Mouse (Mus musculus): ENCODE data around the gene Fgf11. TPM values are rescaled to one million over a fixed set of nuclear protein-coding genes. Genes with fewer than 3 reads are reported as not detected.

Gene Fgf11
- polyA plus RNA-seq, 1 experiment from 2014 or later = 0.20 TPM

DNA sequence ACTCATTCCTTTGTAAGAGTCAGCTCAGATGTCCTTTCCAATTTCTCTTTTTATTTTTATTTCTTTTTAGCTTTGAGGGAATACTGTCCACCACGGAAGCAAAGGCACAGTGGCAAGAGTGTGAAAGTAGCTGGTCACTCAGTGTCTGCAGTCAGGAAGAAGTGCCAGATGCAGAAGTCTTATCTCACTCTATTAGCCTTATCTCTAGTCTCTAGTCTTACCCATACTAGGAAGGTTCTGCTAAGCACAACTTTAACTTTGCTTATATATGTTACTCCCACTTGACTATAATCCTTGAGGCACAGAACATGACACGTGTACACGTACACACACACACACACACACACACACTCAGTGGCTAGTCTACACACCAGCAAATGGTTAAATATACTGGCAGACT is 50.0 kb downstream of the Fgf11 start:
- Histone ChIP-seq H3K4me2 (peak overlapping the region; percentile 37), H3K27ac (no peak overlapping the region), H3K9me3 (replicated peaks) (no peaks in the 10 kb centered on the region), H3K4me1 (replicated peaks) (peaks cover 64% of the 10 kb centered on the region), H3K36me3 (peaks cover 29% of the 10 kb centered on the region), H3K4me3 (replicated peaks) (no peak overlapping the region), H3K27me3 (no peaks in the 10 kb centered on the region), H3K9ac (peak overlapping the region; percentile 33; the same call in 1 of the 2 replicates)
- 17% methylated on average over 3 of the region's 3 CpGs for WGBS (ENCODE audit: insufficient replicate concordance)
- ATAC-seq (ENCODE audit: low read depth) (peak; percentile 71), DNase-seq (no peak)

Other genes starting within 250 kb of the Fgf11 start
- gene Efnb3, start 241.7 kb downstream of the Fgf11 start, polyA plus RNA-seq (2015; fragmentation: Nextera tagmentation; extraction: Ambion mirVana) = 0.75 and 0.85 TPM in 2 replicates
- 23.1 and 23.7 TPM in 2 replicates for gene Wrap53, start 221.6 kb downstream of the Fgf11 start, polyA plus RNA-seq (2015; fragmentation: Nextera tagmentation; extraction: Ambion mirVana)
- gene Trp53, start 221.5 kb downstream of the Fgf11 start, polyA plus RNA-seq (2015; fragmentation: Nextera tagmentation; extraction: Ambion mirVana) = 83.0 and 90.4 TPM in 2 replicates
- gene Atp1b2, start 195.9 kb downstream of the Fgf11 start, polyA plus RNA-seq (2015; fragmentation: Nextera tagmentation; extraction: Ambion mirVana) = 21.7 and 30.8 TPM in 2 replicates
- gene Shbg, start 184.0 kb downstream of the Fgf11 start, polyA plus RNA-seq (2015; fragmentation: Nextera tagmentation; extraction: Ambion mirVana) = 33.4 and 34.8 TPM in 2 replicates
- 11.6 and 12.3 TPM in 2 replicates for gene Sat2, start 179.8 kb downstream of the Fgf11 start, polyA plus RNA-seq (2015; fragmentation: Nextera tagmentation; extraction: Ambion mirVana)
- gene Fxr2, start 168.9 kb downstream of the Fgf11 start, polyA plus RNA-seq (2015; fragmentation: Nextera tagmentation; extraction: Ambion mirVana) = 7.9 and 8.2 TPM in 2 replicates
- not detected in 2 replicates for gene Sox15, start 146.5 kb downstream of the Fgf11 start, polyA plus RNA-seq (2015; fragmentation: Nextera tagmentation; extraction: Ambion mirVana)
- gene Mpdu1, start 139.2 kb downstream of the Fgf11 start, polyA plus RNA-seq (2015; fragmentation: Nextera tagmentation; extraction: Ambion mirVana) = 36.9 and 39.2 TPM in 2 replicates
- 17.3 and 17.4 TPM in 2 replicates for gene Cd68, start 135.7 kb downstream of the Fgf11 start, polyA plus RNA-seq (2015; fragmentation: Nextera tagmentation; extraction: Ambion mirVana)
- gene Eif4a1, start 129.4 kb downstream of the Fgf11 start, polyA plus RNA-seq (2015; fragmentation: Nextera tagmentation; extraction: Ambion mirVana) = 351 and 453 TPM in 2 replicates
- 37.3 and 38.6 TPM in 2 replicates for gene Senp3, start 119.8 kb downstream of the Fgf11 start, polyA plus RNA-seq (2015; fragmentation: Nextera tagmentation; extraction: Ambion mirVana)
- 0.10 TPM in 1 of 2 replicates, not detected in the other for gene Tnfsf13, start 116.1 kb downstream of the Fgf11 start, polyA plus RNA-seq (2015; fragmentation: Nextera tagmentation; extraction: Ambion mirVana)
- 2.1 and 2.6 TPM in 2 replicates for gene Tnfsf12, start 106.0 kb downstream of the Fgf11 start, polyA plus RNA-seq (2015; fragmentation: Nextera tagmentation; extraction: Ambion mirVana)
- 1.1 and 1.4 TPM in 2 replicates for gene Tnfsfm13, start 105.8 kb downstream of the Fgf11 start, polyA plus RNA-seq (2015; fragmentation: Nextera tagmentation; extraction: Ambion mirVana)
- gene Polr2a, start 43.2 kb downstream of the Fgf11 start, polyA plus RNA-seq (2015; fragmentation: Nextera tagmentation; extraction: Ambion mirVana) = 9.6 and 10.8 TPM in 2 replicates
- not detected in 2 replicates for gene Slc35g3, start 39.9 kb downstream of the Fgf11 start, polyA plus RNA-seq (2015; fragmentation: Nextera tagmentation; extraction: Ambion mirVana)
- 0.38 and 0.43 TPM in 2 replicates for gene Zbtb4, start 35.9 kb downstream of the Fgf11 start, polyA plus RNA-seq (2015; fragmentation: Nextera tagmentation; extraction: Ambion mirVana)
- gene Chrnb1, start 5.9 kb downstream of the Fgf11 start, polyA plus RNA-seq (2015; fragmentation: Nextera tagmentation; extraction: Ambion mirVana) = 0.43 and 0.59 TPM in 2 replicates
- 0.46 and 0.50 TPM in 2 replicates for gene Tmem102, start 3.8 kb upstream of the Fgf11 start, polyA plus RNA-seq (2015; fragmentation: Nextera tagmentation; extraction: Ambion mirVana)
- not detected in 2 replicates for gene Gm39566, start 13.4 kb upstream of the Fgf11 start, polyA plus RNA-seq (2015; fragmentation: Nextera tagmentation; extraction: Ambion mirVana)
- not detected in 2 replicates for gene Spem2, start 16.6 kb upstream of the Fgf11 start, polyA plus RNA-seq (2015; fragmentation: Nextera tagmentation; extraction: Ambion mirVana)
- gene Spem1, start 20.3 kb upstream of the Fgf11 start, polyA plus RNA-seq (2015; fragmentation: Nextera tagmentation; extraction: Ambion mirVana) = not detected in 2 replicates
- gene Nlgn2, start 35.9 kb upstream of the Fgf11 start, polyA plus RNA-seq (2015; fragmentation: Nextera tagmentation; extraction: Ambion mirVana) = 0.68 and 0.75 TPM in 2 replicates
- 321 and 345 TPM in 2 replicates for gene Tmem256, start 36.7 kb upstream of the Fgf11 start, polyA plus RNA-seq (2015; fragmentation: Nextera tagmentation; extraction: Ambion mirVana)
- 28.0 and 29.9 TPM in 2 replicates for gene Plscr3, start 44.5 kb upstream of the Fgf11 start, polyA plus RNA-seq (2015; fragmentation: Nextera tagmentation; extraction: Ambion mirVana)
- 0.76 and 1.5 TPM in 2 replicates for gene Tnk1, start 56.9 kb upstream of the Fgf11 start, polyA plus RNA-seq (2015; fragmentation: Nextera tagmentation; extraction: Ambion mirVana)
- not detected in 2 replicates for gene Tmem95, start 76.2 kb upstream of the Fgf11 start, polyA plus RNA-seq (2015; fragmentation: Nextera tagmentation; extraction: Ambion mirVana)
- gene Kctd11, start 79.5 kb upstream of the Fgf11 start, polyA plus RNA-seq (2015; fragmentation: Nextera tagmentation; extraction: Ambion mirVana) = 0.89 and 1.3 TPM in 2 replicates
- gene Acap1, start 93.7 kb upstream of the Fgf11 start, polyA plus RNA-seq (2015; fragmentation: Nextera tagmentation; extraction: Ambion mirVana) = 4.4 and 4.9 TPM in 2 replicates
- gene 2810408A11Rik, start 99.1 kb upstream of the Fgf11 start, polyA plus RNA-seq (2015; fragmentation: Nextera tagmentation; extraction: Ambion mirVana) = 0.89 and 1.0 TPM in 2 replicates
- gene Neurl4, start 99.2 kb upstream of the Fgf11 start, polyA plus RNA-seq (2015; fragmentation: Nextera tagmentation; extraction: Ambion mirVana) = 2.3 and 2.8 TPM in 2 replicates
- 107 and 116 TPM in 2 replicates for gene Gps2, start 112.0 kb upstream of the Fgf11 start, polyA plus RNA-seq (2015; fragmentation: Nextera tagmentation; extraction: Ambion mirVana)
- gene Eif5a, start 120.1 kb upstream of the Fgf11 start, polyA plus RNA-seq (2015; fragmentation: Nextera tagmentation; extraction: Ambion mirVana) = 1,847 and 1,941 TPM in 2 replicates
- 0.28 and 0.30 TPM in 2 replicates for gene Ybx2, start 133.9 kb upstream of the Fgf11 start, polyA plus RNA-seq (2015; fragmentation: Nextera tagmentation; extraction: Ambion mirVana)
- 14.2 TPM in 2 replicates for gene Slc2a4, start 146.3 kb upstream of the Fgf11 start, polyA plus RNA-seq (2015; fragmentation: Nextera tagmentation; extraction: Ambion mirVana)
- gene Cldn7, start 162.9 kb upstream of the Fgf11 start, polyA plus RNA-seq (2015; fragmentation: Nextera tagmentation; extraction: Ambion mirVana) = 2.4 and 4.2 TPM in 2 replicates
- 8.7 and 10.1 TPM in 2 replicates for gene Ctdnep1, start 179.3 kb upstream of the Fgf11 start, polyA plus RNA-seq (2015; fragmentation: Nextera tagmentation; extraction: Ambion mirVana)
- gene Elp5, start 180.7 kb upstream of the Fgf11 start, polyA plus RNA-seq (2015; fragmentation: Nextera tagmentation; extraction: Ambion mirVana) = 84.9 and 86.9 TPM in 2 replicates
- gene Gabarap, start 189.3 kb upstream of the Fgf11 start, polyA plus RNA-seq (2015; fragmentation: Nextera tagmentation; extraction: Ambion mirVana) = 259 and 294 TPM in 2 replicates
- gene Phf23, start 193.9 kb upstream of the Fgf11 start, polyA plus RNA-seq (2015; fragmentation: Nextera tagmentation; extraction: Ambion mirVana) = 29.8 and 32.7 TPM in 2 replicates
- gene Dvl2, start 198.7 kb upstream of the Fgf11 start, polyA plus RNA-seq (2015; fragmentation: Nextera tagmentation; extraction: Ambion mirVana) = 6.4 and 7.4 TPM in 2 replicates
- 83.7 and 87.2 TPM in 2 replicates for gene Acadvl, start 213.6 kb upstream of the Fgf11 start, polyA plus RNA-seq (2015; fragmentation: Nextera tagmentation; extraction: Ambion mirVana)
- gene Dlg4, start 215.1 kb upstream of the Fgf11 start, polyA plus RNA-seq (2015; fragmentation: Nextera tagmentation; extraction: Ambion mirVana) = 1.1 and 1.2 TPM in 2 replicates

Data from liver, embryonic 13.5 days (tissue).